Mouse (Mus musculus): ENCODE data around the gene Sec13. TPM values are rescaled to one million over a fixed set of nuclear protein-coding genes. Genes with fewer than 3 reads are reported as not detected.
A peak's percentile ranks its signal among the peaks of the same experiment; 100 is the strongest.

The Sec13 gene
- polyA plus RNA-seq (2015; fragmentation: Nextera tagmentation; extraction: Ambion mirVana), result 244 TPM in 2 replicates

DNA sequence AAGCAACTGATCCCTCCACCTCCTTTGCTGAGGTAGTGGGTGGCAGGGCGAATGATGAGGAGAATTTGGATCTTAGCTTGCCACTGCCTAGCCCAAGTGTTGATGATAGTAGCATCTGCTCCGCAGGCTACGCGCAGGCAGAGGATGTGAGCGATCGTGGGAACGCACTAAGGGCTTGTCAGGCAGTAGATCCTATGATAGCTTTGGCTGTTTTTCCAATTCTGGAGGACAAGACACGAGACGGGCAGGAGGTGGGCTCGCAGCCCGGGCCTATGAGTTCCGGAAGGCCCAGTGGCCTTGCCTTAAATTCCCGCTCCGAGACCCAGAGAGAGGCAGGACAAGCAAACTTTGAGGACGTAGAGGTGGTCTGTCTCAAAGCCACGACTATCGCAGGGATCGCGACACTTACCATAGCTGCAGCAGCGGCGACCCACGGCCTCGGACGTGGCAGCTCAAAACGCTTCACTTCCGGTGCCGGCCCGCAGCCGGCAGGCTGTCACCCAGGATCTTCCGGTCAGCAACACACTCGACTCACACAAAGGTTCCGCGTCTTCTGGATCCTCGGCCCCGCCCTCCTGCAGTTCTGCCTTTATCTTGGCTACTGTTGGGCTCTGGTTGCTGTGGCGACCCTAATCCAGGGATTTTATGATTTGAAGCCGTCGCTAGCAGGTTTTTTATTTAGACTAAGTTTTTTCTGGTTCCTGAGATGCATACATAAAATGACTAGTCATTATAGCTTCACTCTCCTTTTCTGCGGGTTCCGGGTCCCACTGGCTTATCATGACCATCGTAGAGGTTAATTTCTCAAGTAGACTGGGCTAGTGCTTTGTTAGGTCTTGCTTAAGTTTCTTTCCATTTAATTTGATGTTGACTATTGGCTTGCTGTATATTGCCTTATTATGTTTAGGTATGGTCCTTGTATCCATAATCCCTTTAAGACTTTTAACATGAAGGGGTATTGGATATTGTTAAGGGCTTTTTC is at the start of gene Sec13:
TSS of gene Sec13 (minus strand) at position 508 of the 982 bp plus-strand sequence.
- Histone ChIP-seq H3K4me3 (replicated peaks; ENCODE audit: low read length) (peak within 1 kb of the TSS; percentile 75), H3K27ac (ENCODE audit: low read length) (peak within 1 kb of the TSS; percentile 28; the same call in 1 of the 2 replicates), H3K9ac (ENCODE audit: low read length) (peak within 1 kb of the TSS; percentile 89), H3K36me3 (ENCODE audit: control insufficient read depth, insufficient read depth, low read length) (peaks cover 16% of the 10 kb centered on the region; the same call in 1 of the 2 replicates), H3K9me3 (replicated peaks; ENCODE audit: control insufficient read depth, low read length) (no peaks in the 10 kb centered on the region), H3K4me1 (ENCODE audit: control insufficient read depth, insufficient read depth, low read length) (peaks cover 9% of the 10 kb centered on the region), H3K4me2 (ENCODE audit: low read depth, low read length) (peak within 1 kb of the TSS; percentile 91), H3K27me3 (ENCODE audit: control insufficient read depth, insufficient read depth, low read length) (no peaks in the 10 kb centered on the region)
- WGBS, result 6% methylated on average over 41 of the region's 41 CpGs
- ATAC-seq (ENCODE audit: insufficient read depth, low FRiP score), result peak; percentile 83; the same call in 1 of the 2 replicates

DNA sequence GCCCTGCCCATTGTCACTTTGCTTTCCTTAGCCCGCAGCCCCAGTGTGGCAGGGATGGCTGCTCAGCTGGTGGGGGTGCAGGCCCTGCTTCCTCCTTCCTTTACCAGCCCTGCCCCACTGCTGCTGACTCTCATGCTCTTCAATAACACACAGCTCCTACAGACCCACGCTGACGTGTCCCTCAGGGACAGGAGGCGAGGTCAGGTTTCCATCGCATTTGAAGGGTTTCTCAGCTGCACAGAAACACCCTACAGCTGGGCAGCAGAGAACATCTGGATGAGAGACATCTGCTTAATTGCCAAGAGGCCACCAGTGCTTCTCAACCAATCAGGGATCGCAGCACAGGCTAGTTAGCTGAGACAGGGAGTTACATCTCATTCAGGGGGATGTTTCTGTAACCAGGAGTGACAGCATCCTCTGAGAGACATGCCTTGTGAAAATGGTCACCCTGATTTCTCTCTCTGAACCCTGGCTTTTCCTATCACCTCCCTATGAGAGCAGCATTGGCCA is 47.0 kb upstream of the Sec13 start:
- WGBS, result 33% methylated on average over 6 of the region's 6 CpGs
- Histone ChIP-seq H3K4me1 (ENCODE audit: control insufficient read depth, insufficient read depth, low read length) (no peaks in the 10 kb centered on the region), H3K4me2 (ENCODE audit: low read depth, low read length) (no peak overlapping the region), H3K27me3 (ENCODE audit: control insufficient read depth, insufficient read depth, low read length) (no peaks in the 10 kb centered on the region), H3K27ac (ENCODE audit: low read length) (no peak overlapping the region), H3K4me3 (replicated peaks; ENCODE audit: low read length) (no peak overlapping the region), H3K36me3 (ENCODE audit: control insufficient read depth, insufficient read depth, low read length) (no peaks in the 10 kb centered on the region), H3K9me3 (replicated peaks; ENCODE audit: control insufficient read depth, low read length) (no peaks in the 10 kb centered on the region), H3K9ac (ENCODE audit: low read length) (no peak overlapping the region)
- peak; percentile 33; the same call in 1 of the 2 replicates for ATAC-seq (ENCODE audit: insufficient read depth, low FRiP score)

DNA sequence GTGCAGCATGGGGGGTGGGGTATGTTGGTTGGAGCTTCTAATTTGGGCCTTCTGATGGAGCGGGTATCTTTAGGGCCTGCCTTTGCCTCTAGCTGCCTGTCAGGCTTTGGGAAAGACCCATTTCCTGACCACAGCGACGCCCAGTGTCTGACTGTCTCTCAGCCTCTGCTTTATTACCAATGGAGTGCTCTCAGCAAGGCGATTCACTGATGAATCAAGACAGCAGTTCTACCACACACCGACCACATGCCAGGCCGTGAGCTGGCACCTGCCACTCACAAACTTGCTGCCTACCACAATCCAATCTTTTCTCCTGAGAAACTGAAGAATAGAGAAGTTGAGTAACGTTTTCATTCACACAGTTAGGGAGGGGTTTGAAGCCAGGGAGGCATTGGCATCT is 45.1 kb upstream of the Sec13 start:
- ATAC-seq (ENCODE audit: insufficient read depth, low FRiP score), result no peak
- Histone ChIP-seq H3K4me2 (ENCODE audit: low read depth, low read length) (no peak overlapping the region), H3K36me3 (ENCODE audit: control insufficient read depth, insufficient read depth, low read length) (no peaks in the 10 kb centered on the region), H3K4me1 (ENCODE audit: control insufficient read depth, insufficient read depth, low read length) (no peaks in the 10 kb centered on the region), H3K27me3 (ENCODE audit: control insufficient read depth, insufficient read depth, low read length) (no peaks in the 10 kb centered on the region), H3K9ac (ENCODE audit: low read length) (no peak overlapping the region), H3K4me3 (replicated peaks; ENCODE audit: low read length) (no peak overlapping the region), H3K27ac (ENCODE audit: low read length) (no peak overlapping the region), H3K9me3 (replicated peaks; ENCODE audit: control insufficient read depth, low read length) (no peaks in the 10 kb centered on the region)
- 80% methylated on average over 7 of the region's 7 CpGs for WGBS

DNA sequence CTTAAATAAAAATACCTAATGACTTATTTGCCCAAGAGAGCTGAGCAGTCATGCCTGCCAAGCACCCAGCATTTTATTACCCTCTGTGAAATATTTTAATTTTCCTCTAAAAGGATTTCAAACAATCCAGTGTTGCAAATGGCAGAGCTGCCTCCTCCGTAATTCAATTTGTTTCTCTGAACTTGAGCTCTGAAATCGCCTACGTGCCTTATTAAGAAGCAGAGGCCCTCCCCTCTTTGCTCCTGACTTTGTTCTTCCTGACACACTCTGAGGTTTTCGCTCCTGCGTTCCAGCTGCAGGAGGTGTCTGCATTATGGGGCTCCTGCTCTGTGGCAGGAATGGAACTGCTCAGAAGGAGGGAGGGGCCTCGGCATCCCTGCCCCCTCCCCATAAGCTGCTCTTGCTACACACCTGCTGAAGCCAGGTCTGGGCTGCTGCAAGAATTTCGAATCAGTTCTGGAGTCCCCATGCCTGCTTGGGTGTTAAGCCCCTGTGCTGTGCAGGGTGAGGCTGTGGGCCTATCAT is 37.7 kb upstream of the Sec13 start:
- no peaks in the 10 kb centered on the region for H3K9me3 ChIP-seq (replicated peaks; ENCODE audit: control insufficient read depth, low read length)
- H3K9ac ChIP-seq (ENCODE audit: low read length), result no peak overlapping the region
- no peak overlapping the region for H3K27ac ChIP-seq (ENCODE audit: low read length)
- H3K27me3 ChIP-seq (ENCODE audit: control insufficient read depth, insufficient read depth, low read length), result no peaks in the 10 kb centered on the region
- no peak overlapping the region for H3K4me2 ChIP-seq (ENCODE audit: low read depth, low read length)
- H3K36me3 ChIP-seq (ENCODE audit: control insufficient read depth, insufficient read depth, low read length), result no peaks in the 10 kb centered on the region
- WGBS, result 49% methylated on average over 7 of the region's 7 CpGs
- H3K4me1 ChIP-seq (ENCODE audit: control insufficient read depth, insufficient read depth, low read length), result no peaks in the 10 kb centered on the region
- no peak overlapping the region for H3K4me3 ChIP-seq (replicated peaks; ENCODE audit: low read length)
- ATAC-seq (ENCODE audit: insufficient read depth, low FRiP score), result no peak

DNA sequence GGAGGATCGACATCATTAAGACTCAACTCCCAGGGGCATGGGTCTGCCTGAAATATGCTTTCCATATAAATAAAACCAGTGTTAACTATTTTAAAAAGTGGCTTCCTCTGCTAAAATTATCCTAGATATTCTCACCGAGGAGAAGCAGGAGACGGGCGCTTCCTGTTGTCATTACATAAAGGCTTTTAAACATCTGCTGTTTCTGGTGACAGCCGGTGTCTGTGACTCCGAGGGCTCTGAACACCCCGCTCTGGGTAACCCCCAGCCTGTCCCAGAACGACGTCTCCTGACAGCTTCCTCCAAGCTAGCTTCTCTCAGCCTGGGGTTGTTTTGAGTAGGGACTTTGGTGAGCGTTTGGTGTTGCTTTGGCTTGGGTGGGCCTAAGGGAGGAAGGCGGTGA is 28.3 kb upstream of the Sec13 start:
- Histone ChIP-seq H3K4me2 (ENCODE audit: low read depth, low read length) (no peak overlapping the region), H3K27me3 (ENCODE audit: control insufficient read depth, insufficient read depth, low read length) (no peaks in the 10 kb centered on the region), H3K9ac (ENCODE audit: low read length) (no peak overlapping the region), H3K27ac (ENCODE audit: low read length) (no peak overlapping the region), H3K36me3 (ENCODE audit: control insufficient read depth, insufficient read depth, low read length) (no peaks in the 10 kb centered on the region), H3K9me3 (replicated peaks; ENCODE audit: control insufficient read depth, low read length) (no peaks in the 10 kb centered on the region), H3K4me1 (ENCODE audit: control insufficient read depth, insufficient read depth, low read length) (no peaks in the 10 kb centered on the region), H3K4me3 (replicated peaks; ENCODE audit: low read length) (no peak overlapping the region)
- no peak for ATAC-seq (ENCODE audit: insufficient read depth, low FRiP score)
- 48% methylated on average over 11 of the region's 11 CpGs for WGBS

DNA sequence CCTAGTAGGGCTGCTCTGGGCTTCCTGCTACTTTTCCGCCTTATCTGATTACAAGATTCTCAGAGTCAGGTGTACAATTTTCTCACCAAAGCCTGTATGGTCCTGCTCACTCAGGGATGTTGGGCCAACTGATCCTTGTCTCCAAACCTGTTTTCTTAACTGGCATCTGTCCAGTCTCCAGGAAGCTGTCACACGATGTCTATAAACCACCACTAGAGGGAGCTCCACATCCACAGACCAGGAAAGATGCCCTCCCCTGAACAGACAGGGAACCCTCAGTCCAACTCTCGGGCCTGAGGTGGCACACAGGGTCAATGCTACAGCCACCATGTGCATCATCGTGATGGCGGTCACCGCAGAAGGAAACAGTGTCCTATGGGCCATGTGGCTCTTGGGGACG is 21.1 kb upstream of the Sec13 start:
- no peak overlapping the region for H3K27ac ChIP-seq (ENCODE audit: low read length)
- ATAC-seq (ENCODE audit: insufficient read depth, low FRiP score), result 0 out of 2 replicates have a peak, but pooled peaks have one; percentile 34
- 26% methylated on average over 7 of the region's 7 CpGs for WGBS
- no peaks in the 10 kb centered on the region for H3K27me3 ChIP-seq (ENCODE audit: control insufficient read depth, insufficient read depth, low read length)
- H3K36me3 ChIP-seq (ENCODE audit: control insufficient read depth, insufficient read depth, low read length), result no peaks in the 10 kb centered on the region
- H3K9ac ChIP-seq (ENCODE audit: low read length), result no peak overlapping the region
- H3K4me3 ChIP-seq (replicated peaks; ENCODE audit: low read length), result no peak overlapping the region
- no peaks in the 10 kb centered on the region for H3K9me3 ChIP-seq (replicated peaks; ENCODE audit: control insufficient read depth, low read length)
- no peak overlapping the region for H3K4me2 ChIP-seq (ENCODE audit: low read depth, low read length)
- no peaks in the 10 kb centered on the region for H3K4me1 ChIP-seq (ENCODE audit: control insufficient read depth, insufficient read depth, low read length)

DNA sequence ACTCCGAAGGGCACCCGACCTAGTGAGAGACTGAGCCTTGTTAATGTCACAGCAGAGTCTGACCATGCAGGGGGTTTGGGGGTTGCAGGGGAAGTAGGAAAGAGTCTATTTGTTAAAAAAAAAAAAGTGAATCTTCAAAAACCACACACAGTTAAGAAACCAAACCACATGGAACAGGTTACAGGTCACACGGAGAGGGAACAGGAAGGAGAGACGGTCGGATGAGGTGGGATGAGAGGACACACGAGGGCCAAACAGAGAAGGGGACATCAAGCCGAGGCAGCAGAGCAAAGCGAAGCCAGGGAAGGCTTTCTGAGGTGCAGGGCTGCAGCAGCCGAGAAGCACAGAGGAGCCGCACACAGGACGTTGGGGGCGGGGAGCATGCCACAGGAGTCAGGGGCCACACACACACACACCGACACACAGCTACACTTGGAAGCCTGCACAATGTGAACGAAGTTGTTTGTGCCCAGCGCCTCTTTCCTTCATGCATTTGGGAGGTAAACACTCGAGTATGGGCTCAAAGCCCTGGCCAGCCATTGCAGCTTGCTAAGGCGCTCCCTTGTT is 8.7 kb upstream of the Sec13 start:
- peaks cover 11% of the 10 kb centered on the region for H3K27me3 ChIP-seq (ENCODE audit: control insufficient read depth, insufficient read depth, low read length)
- H3K36me3 ChIP-seq (ENCODE audit: control insufficient read depth, insufficient read depth, low read length), result no peaks in the 10 kb centered on the region
- H3K27ac ChIP-seq (ENCODE audit: low read length), result no peak overlapping the region
- no peak for ATAC-seq (ENCODE audit: insufficient read depth, low FRiP score)
- H3K4me3 ChIP-seq (replicated peaks; ENCODE audit: low read length), result no peak overlapping the region
- 55% methylated on average over 17 of the region's 17 CpGs for WGBS
- no peak overlapping the region for H3K4me2 ChIP-seq (ENCODE audit: low read depth, low read length)
- H3K9ac ChIP-seq (ENCODE audit: low read length), result no peak overlapping the region
- no peaks in the 10 kb centered on the region for H3K9me3 ChIP-seq (replicated peaks; ENCODE audit: control insufficient read depth, low read length)
- H3K4me1 ChIP-seq (ENCODE audit: control insufficient read depth, insufficient read depth, low read length), result no peaks in the 10 kb centered on the region

DNA sequence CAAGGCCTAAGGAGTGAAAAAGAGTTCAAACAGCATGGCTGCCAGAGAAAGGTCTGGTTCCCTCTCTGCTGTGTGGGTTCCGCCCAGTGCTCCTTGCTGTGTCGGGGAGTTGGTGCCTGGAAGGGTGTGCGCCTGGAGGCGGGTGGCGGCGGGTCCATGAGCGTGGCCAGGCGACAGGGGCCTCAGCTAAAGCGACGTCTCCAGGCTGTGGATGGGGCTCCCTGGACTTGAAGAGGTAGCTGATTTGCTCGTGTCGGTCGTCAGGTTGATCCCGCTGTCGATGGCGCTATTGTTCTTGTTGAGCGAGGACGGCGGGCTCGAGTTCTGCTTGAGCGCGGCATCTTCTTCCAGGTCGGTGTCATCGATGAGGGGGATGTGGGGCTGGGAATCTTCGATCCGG is 7.8 kb upstream of the Sec13 start:
- H3K36me3 ChIP-seq (ENCODE audit: control insufficient read depth, insufficient read depth, low read length), result no peaks in the 10 kb centered on the region
- no peak; the same call in 1 of the 2 replicates for ATAC-seq (ENCODE audit: insufficient read depth, low FRiP score)
- H3K4me2 ChIP-seq (ENCODE audit: low read depth, low read length), result peak overlapping the region; percentile 40; the same call in 1 of the 2 replicates
- H3K27ac ChIP-seq (ENCODE audit: low read length), result no peak overlapping the region
- no peaks in the 10 kb centered on the region for H3K9me3 ChIP-seq (replicated peaks; ENCODE audit: control insufficient read depth, low read length)
- no peaks in the 10 kb centered on the region for H3K4me1 ChIP-seq (ENCODE audit: control insufficient read depth, insufficient read depth, low read length)
- peak overlapping the region; percentile 20 for H3K4me3 ChIP-seq (replicated peaks; ENCODE audit: low read length)
- peaks cover 11% of the 10 kb centered on the region for H3K27me3 ChIP-seq (ENCODE audit: control insufficient read depth, insufficient read depth, low read length)
- no peak overlapping the region for H3K9ac ChIP-seq (ENCODE audit: low read length)
- 29% methylated on average over 26 of the region's 26 CpGs for WGBS

DNA sequence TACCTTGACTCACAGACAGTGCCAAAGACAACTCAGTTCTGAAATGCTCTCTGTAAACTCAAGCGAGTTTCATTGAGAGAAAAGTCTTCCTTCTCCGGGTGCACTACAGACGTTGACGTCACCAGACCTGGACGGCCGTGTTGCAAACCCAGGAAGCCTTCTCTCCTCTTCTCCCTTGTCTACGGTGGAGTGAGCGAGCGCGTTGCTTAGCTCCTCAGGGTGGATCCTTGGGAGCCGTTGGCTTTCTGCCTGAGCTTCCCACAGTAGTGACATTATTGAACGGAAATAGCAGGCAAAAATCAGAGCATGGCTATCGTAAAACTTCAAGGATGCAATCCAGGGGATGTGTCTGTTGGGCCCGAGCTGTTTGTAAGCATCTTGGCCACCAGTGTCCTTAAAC is 6.7 kb upstream of the Sec13 start:
- H3K4me3 ChIP-seq (replicated peaks; ENCODE audit: low read length), result no peak overlapping the region
- WGBS, result 80% methylated on average over 14 of the region's 14 CpGs
- ATAC-seq (ENCODE audit: insufficient read depth, low FRiP score), result no peak

More for the DNA sequence above, 6.7 kb upstream of the Sec13 start:
- Histone ChIP-seq H3K9me3 (replicated peaks; ENCODE audit: control insufficient read depth, low read length) (no peaks in the 10 kb centered on the region), H3K9ac (ENCODE audit: low read length) (no peak overlapping the region), H3K36me3 (ENCODE audit: control insufficient read depth, insufficient read depth, low read length) (no peaks in the 10 kb centered on the region), H3K27ac (ENCODE audit: low read length) (no peak overlapping the region), H3K4me2 (ENCODE audit: low read depth, low read length) (no peak overlapping the region), H3K27me3 (ENCODE audit: control insufficient read depth, insufficient read depth, low read length) (peaks cover 11% of the 10 kb centered on the region), H3K4me1 (ENCODE audit: control insufficient read depth, insufficient read depth, low read length) (no peaks in the 10 kb centered on the region)
